Mouse (Mus musculus): ENCODE data around the gene Sorl1. TPM values are rescaled to one million over a fixed set of nuclear protein-coding genes. Genes with fewer than 3 reads are reported as not detected.

Sorl1 gene
- total RNA-seq, 2 experiments from 2014 or later: 44.8 to 45.3 TPM

GRCm38 (mm10) chr9:42023383-42023782 is 100.7 kb downstream of the Sorl1 start:
- DNase-seq: no peak
- intact Hi-C loops (cut with DNase I): no loop called here

GRCm38 (mm10) chr9:42022318-42022717 is 101.8 kb downstream of the Sorl1 start:
- intact Hi-C loops (cut with DNase I): no loop called here
- no peak for DNase-seq

GRCm38 (mm10) chr9:42019308-42020031 is 104.6 kb downstream of the Sorl1 start:
- no peak for DNase-seq
- intact Hi-C loops (cut with DNase I): no loop called here

GRCm38 (mm10) chr9:42008501-42008900 is 115.6 kb downstream of the Sorl1 start:
- intact Hi-C loops (cut with DNase I): loop anchor here (10.0 kb wide), 1 partner anchor 116 kb away; the partner anchor contains the start of gene Sorl1

GRCm38 (mm10) chr9:42005101-42005500 is 119.0 kb downstream of the Sorl1 start:
- peak; percentile 29 for DNase-seq
- intact Hi-C loops (cut with DNase I): loop anchor here (10.0 kb wide), 1 partner anchor 120 kb away; the partner anchor contains the start of gene Sorl1

More at GRCm38 (mm10) chr9:42008501-42008900, 115.6 kb downstream of the Sorl1 start:
- DNase-seq: no peak

GRCm38 (mm10) chr9:42004140-42004539 is 120.0 kb downstream of the Sorl1 start:
- intact Hi-C loops (cut with DNase I): loop anchor here (5.0 to 10.0 kb wide), 2 partner anchors 121 to 238 kb away; partner anchors contain the start of gene Sorl1
- DNase-seq: no peak

GRCm38 (mm10) chr9:41999498-42000473 is 124.3 kb downstream of the Sorl1 start:
- intact Hi-C loops (cut with DNase I): loop anchor here (5.0 to 10.0 kb wide), 3 partner anchors 125 to 273 kb away; partner anchors contain the start of gene Sorl1
- DNase-seq: peak; percentile 29

- DNase-seq: no peak
- intact Hi-C loops (cut with DNase I): loop anchor here (5.0 kb wide), 1 partner anchor 277 kb away; no protein-coding TSS in a partner anchor
These were observed 128.8 kb downstream of the Sorl1 start for GRCm38 (mm10) chr9:41995278-41995677.

- DNase-seq: no peak
- intact Hi-C loops (cut with DNase I): no loop called here
These were observed 130.3 kb downstream of the Sorl1 start for GRCm38 (mm10) chr9:41993821-41994220.

GRCm38 (mm10) chr9:41992841-41993240 is 131.3 kb downstream of the Sorl1 start:
- intact Hi-C loops (cut with DNase I): no loop called here
- no peak for DNase-seq

GRCm38 (mm10) chr9:41985636-41986035 is 138.5 kb downstream of the Sorl1 start:
- no peak for DNase-seq
- intact Hi-C loops (cut with DNase I): no loop called here

GRCm38 (mm10) chr9:41985052-41985451 is 139.0 kb downstream of the Sorl1 start:
- intact Hi-C loops (cut with DNase I): no loop called here
- no peak for DNase-seq

- no peak for DNase-seq
- intact Hi-C loops (cut with DNase I): no loop called here
These were observed 139.8 kb downstream of the Sorl1 start for GRCm38 (mm10) chr9:41984306-41984705.

- intact Hi-C loops (cut with DNase I): no loop called here
These were observed 140.8 kb downstream of the Sorl1 start for GRCm38 (mm10) chr9:41983286-41983685.

GRCm38 (mm10) chr9:41982760-41983159 is 141.3 kb downstream of the Sorl1 start:
- DNase-seq: no peak
- intact Hi-C loops (cut with DNase I): no loop called here

More at GRCm38 (mm10) chr9:41983286-41983685, 140.8 kb downstream of the Sorl1 start:
- no peak for DNase-seq

- DNase-seq: no peak
- intact Hi-C loops (cut with DNase I): no loop called here
These were observed 142.1 kb downstream of the Sorl1 start for GRCm38 (mm10) chr9:41982023-41982422.

- no peak for DNase-seq
These were observed 142.8 kb downstream of the Sorl1 start for GRCm38 (mm10) chr9:41981306-41981705.

GRCm38 (mm10) chr9:41980796-41981195 is 143.3 kb downstream of the Sorl1 start:
- intact Hi-C loops (cut with DNase I): no loop called here
- no peak for DNase-seq

More at GRCm38 (mm10) chr9:41981306-41981705, 142.8 kb downstream of the Sorl1 start:
- intact Hi-C loops (cut with DNase I): no loop called here

GRCm38 (mm10) chr9:41978366-41978765 is 145.7 kb downstream of the Sorl1 start:
- no peak for DNase-seq
- intact Hi-C loops (cut with DNase I): loop anchor here (5.0 kb wide), 1 partner anchor 741 kb away; no protein-coding TSS in a partner anchor

- DNase-seq: no peak
- intact Hi-C loops (cut with DNase I): loop anchor here (5.0 kb wide), 1 partner anchor 739 kb away; no protein-coding TSS in a partner anchor
These were observed 148.1 kb downstream of the Sorl1 start for GRCm38 (mm10) chr9:41975968-41976367.

- DNase-seq: peak; percentile 64
- intact Hi-C loops (cut with DNase I): loop anchor here (5.0 kb wide), 2 partner anchors 737 to 747 kb away; no protein-coding TSS in a partner anchor
These were observed 149.4 kb downstream of the Sorl1 start for GRCm38 (mm10) chr9:41974661-41975060.

Measured in left cerebral cortex, postnatal 4 days (tissue).